Mouse (Mus musculus): Measurements from ENCODE around the gene Dad1. TPM values are rescaled to one million over a fixed set of nuclear protein-coding genes. Genes with fewer than 3 reads are reported as not detected.

Gene Dad1
- polyA plus RNA-seq, 1 experiment from 2014 or later: 300 TPM

DNA sequence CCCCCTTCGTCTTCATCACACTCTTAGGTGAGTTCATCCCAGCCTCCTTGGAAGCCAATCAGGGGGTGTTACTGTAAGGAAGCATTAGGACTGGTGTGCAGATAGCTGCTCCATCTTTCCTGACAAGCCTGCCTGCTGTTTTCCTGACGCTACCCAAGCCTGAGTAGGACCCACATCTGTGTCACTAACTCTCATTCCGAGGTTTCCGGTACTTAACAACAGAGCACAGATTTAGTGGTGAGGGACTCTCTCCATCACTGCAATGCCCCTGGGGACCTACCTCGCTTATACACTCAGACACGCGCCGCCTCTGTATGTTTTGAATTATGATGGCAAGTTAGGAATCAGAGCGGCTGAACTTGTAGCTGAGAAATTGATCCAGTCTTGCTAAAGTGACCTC is 35.2 kb downstream of the Dad1 start:
- DNase-seq (ENCODE audit: low spot score): no peak
- Histone ChIP-seq H3K27ac (ENCODE audit: low read depth, low read length) (no peak overlapping the region), H3K9ac (ENCODE audit: low read depth, low read length) (no peak overlapping the region), H3K27me3 (ENCODE audit: control insufficient read depth, insufficient read depth, low read length) (no peaks in the 10 kb centered on the region), H3K4me1 (replicated peaks; ENCODE audit: control insufficient read depth, insufficient read depth, low read length) (no peaks in the 10 kb centered on the region), H3K4me2 (replicated peaks; ENCODE audit: low read depth, low read length) (no peak overlapping the region), H3K4me3 (ENCODE audit: low read depth, low read length) (no peak overlapping the region), H3K36me3 (ENCODE audit: control insufficient read depth, insufficient read depth, low read length) (no peaks in the 10 kb centered on the region), H3K9me3 (ENCODE audit: control insufficient read depth, low read length) (no peaks in the 10 kb centered on the region)
- no peak for ATAC-seq (ENCODE audit: low FRiP score)
- WGBS: 72% methylated on average over 9 of the region's 9 CpGs

GRCm38 (mm10) chr14:54218233-54218632 is 35.7 kb downstream of the Dad1 start:
- no peak overlapping the region for H3K4me2 ChIP-seq (replicated peaks; ENCODE audit: low read depth, low read length)
- H3K36me3 ChIP-seq (ENCODE audit: control insufficient read depth, insufficient read depth, low read length): no peaks in the 10 kb centered on the region
- 64% methylated on average over 1 of the region's 1 CpGs for WGBS
- no peak overlapping the region for H3K9ac ChIP-seq (ENCODE audit: low read depth, low read length)
- H3K4me3 ChIP-seq (ENCODE audit: low read depth, low read length): no peak overlapping the region
- H3K9me3 ChIP-seq (ENCODE audit: control insufficient read depth, low read length): no peaks in the 10 kb centered on the region
- ATAC-seq (ENCODE audit: low FRiP score): no peak
- H3K4me1 ChIP-seq (replicated peaks; ENCODE audit: control insufficient read depth, insufficient read depth, low read length): no peaks in the 10 kb centered on the region
- no peak for DNase-seq (ENCODE audit: low spot score)
- H3K27ac ChIP-seq (ENCODE audit: low read depth, low read length): no peak overlapping the region
- no peaks in the 10 kb centered on the region for H3K27me3 ChIP-seq (ENCODE audit: control insufficient read depth, insufficient read depth, low read length)

GRCm38 (mm10) chr14:54216126-54216525 is 37.8 kb downstream of the Dad1 start:
- Histone ChIP-seq H3K27me3 (ENCODE audit: control insufficient read depth, insufficient read depth, low read length) (no peaks in the 10 kb centered on the region), H3K4me3 (ENCODE audit: low read depth, low read length) (no peak overlapping the region), H3K36me3 (ENCODE audit: control insufficient read depth, insufficient read depth, low read length) (no peaks in the 10 kb centered on the region), H3K4me2 (replicated peaks; ENCODE audit: low read depth, low read length) (no peak overlapping the region), H3K4me1 (replicated peaks; ENCODE audit: control insufficient read depth, insufficient read depth, low read length) (no peaks in the 10 kb centered on the region), H3K27ac (ENCODE audit: low read depth, low read length) (no peak overlapping the region), H3K9ac (ENCODE audit: low read depth, low read length) (no peak overlapping the region), H3K9me3 (ENCODE audit: control insufficient read depth, low read length) (no peaks in the 10 kb centered on the region)
- ATAC-seq (ENCODE audit: low FRiP score): no peak
- no peak for DNase-seq (ENCODE audit: low spot score)
- WGBS: 87% methylated on average over 7 of the region's 7 CpGs

DNA sequence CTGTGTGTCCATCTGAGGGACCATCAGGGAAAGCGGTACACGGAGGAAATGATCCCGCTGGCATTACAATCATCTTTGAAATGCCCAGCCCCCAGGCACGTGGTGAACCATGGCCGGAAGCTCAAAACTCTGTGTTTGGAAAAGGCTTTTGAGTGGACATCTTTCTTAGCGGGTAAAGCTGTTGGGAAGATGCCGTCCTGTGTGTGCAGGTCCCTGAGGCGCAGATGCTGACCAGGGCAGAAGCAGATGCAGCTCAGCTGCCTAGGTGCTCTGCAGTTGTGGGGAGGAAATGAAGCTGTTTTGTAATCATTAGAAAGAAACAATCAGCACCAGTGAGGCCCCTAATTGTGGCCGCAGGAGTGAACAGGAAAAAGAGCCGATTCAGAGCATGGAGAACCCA is 39.0 kb downstream of the Dad1 start:
- H3K36me3 ChIP-seq (ENCODE audit: control insufficient read depth, insufficient read depth, low read length): no peaks in the 10 kb centered on the region
- H3K9ac ChIP-seq (ENCODE audit: low read depth, low read length): no peak overlapping the region
- no peaks in the 10 kb centered on the region for H3K27me3 ChIP-seq (ENCODE audit: control insufficient read depth, insufficient read depth, low read length)
- H3K4me3 ChIP-seq (ENCODE audit: low read depth, low read length): no peak overlapping the region
- DNase-seq (ENCODE audit: low spot score) (no peak), ATAC-seq (ENCODE audit: low FRiP score) (no peak)
- no peaks in the 10 kb centered on the region for H3K9me3 ChIP-seq (ENCODE audit: control insufficient read depth, low read length)
- no peak overlapping the region for H3K4me2 ChIP-seq (replicated peaks; ENCODE audit: low read depth, low read length)
- H3K4me1 ChIP-seq (replicated peaks; ENCODE audit: control insufficient read depth, insufficient read depth, low read length): no peaks in the 10 kb centered on the region
- WGBS: 79% methylated on average over 10 of the region's 10 CpGs
- no peak overlapping the region for H3K27ac ChIP-seq (ENCODE audit: low read depth, low read length)

- no peak for DNase-seq (ENCODE audit: low spot score)
- Histone ChIP-seq H3K9ac (ENCODE audit: low read depth, low read length) (no peak overlapping the region), H3K4me1 (replicated peaks; ENCODE audit: control insufficient read depth, insufficient read depth, low read length) (no peaks in the 10 kb centered on the region), H3K9me3 (ENCODE audit: control insufficient read depth, low read length) (no peaks in the 10 kb centered on the region), H3K4me3 (ENCODE audit: low read depth, low read length) (no peak overlapping the region), H3K4me2 (replicated peaks; ENCODE audit: low read depth, low read length) (no peak overlapping the region), H3K36me3 (ENCODE audit: control insufficient read depth, insufficient read depth, low read length) (no peaks in the 10 kb centered on the region), H3K27ac (ENCODE audit: low read depth, low read length) (no peak overlapping the region), H3K27me3 (ENCODE audit: control insufficient read depth, insufficient read depth, low read length) (no peaks in the 10 kb centered on the region)
- ATAC-seq (ENCODE audit: low FRiP score): no peak
- 38% methylated on average over 2 of the region's 2 CpGs for WGBS
Observed at GRCm38 (mm10) chr14:54214477-54214876, 39.4 kb downstream of the Dad1 start.

GRCm38 (mm10) chr14:54213734-54214133 is 40.2 kb downstream of the Dad1 start:
- Histone ChIP-seq H3K4me3 (ENCODE audit: low read depth, low read length) (no peak overlapping the region), H3K27ac (ENCODE audit: low read depth, low read length) (no peak overlapping the region), H3K27me3 (ENCODE audit: control insufficient read depth, insufficient read depth, low read length) (no peaks in the 10 kb centered on the region), H3K9me3 (ENCODE audit: control insufficient read depth, low read length) (no peaks in the 10 kb centered on the region), H3K4me1 (replicated peaks; ENCODE audit: control insufficient read depth, insufficient read depth, low read length) (no peaks in the 10 kb centered on the region), H3K9ac (ENCODE audit: low read depth, low read length) (no peak overlapping the region), H3K4me2 (replicated peaks; ENCODE audit: low read depth, low read length) (no peak overlapping the region), H3K36me3 (ENCODE audit: control insufficient read depth, insufficient read depth, low read length) (no peaks in the 10 kb centered on the region)
- ATAC-seq (ENCODE audit: low FRiP score) (no peak), DNase-seq (ENCODE audit: low spot score) (no peak)
- WGBS: 80% methylated on average over 2 of the region's 2 CpGs

- DNase-seq (ENCODE audit: low spot score): no peak
- H3K36me3 ChIP-seq (ENCODE audit: control insufficient read depth, insufficient read depth, low read length): no peaks in the 10 kb centered on the region
- WGBS: 91% methylated on average over 5 of the region's 5 CpGs
- no peak overlapping the region for H3K9ac ChIP-seq (ENCODE audit: low read depth, low read length)
- H3K27ac ChIP-seq (ENCODE audit: low read depth, low read length): no peak overlapping the region
- H3K9me3 ChIP-seq (ENCODE audit: control insufficient read depth, low read length): no peaks in the 10 kb centered on the region
- no peaks in the 10 kb centered on the region for H3K27me3 ChIP-seq (ENCODE audit: control insufficient read depth, insufficient read depth, low read length)
- no peak for ATAC-seq (ENCODE audit: low FRiP score)
- H3K4me2 ChIP-seq (replicated peaks; ENCODE audit: low read depth, low read length): no peak overlapping the region
- H3K4me3 ChIP-seq (ENCODE audit: low read depth, low read length): no peak overlapping the region
- no peaks in the 10 kb centered on the region for H3K4me1 ChIP-seq (replicated peaks; ENCODE audit: control insufficient read depth, insufficient read depth, low read length)
Observed at GRCm38 (mm10) chr14:54211755-54212154, 42.1 kb downstream of the Dad1 start.

DNA sequence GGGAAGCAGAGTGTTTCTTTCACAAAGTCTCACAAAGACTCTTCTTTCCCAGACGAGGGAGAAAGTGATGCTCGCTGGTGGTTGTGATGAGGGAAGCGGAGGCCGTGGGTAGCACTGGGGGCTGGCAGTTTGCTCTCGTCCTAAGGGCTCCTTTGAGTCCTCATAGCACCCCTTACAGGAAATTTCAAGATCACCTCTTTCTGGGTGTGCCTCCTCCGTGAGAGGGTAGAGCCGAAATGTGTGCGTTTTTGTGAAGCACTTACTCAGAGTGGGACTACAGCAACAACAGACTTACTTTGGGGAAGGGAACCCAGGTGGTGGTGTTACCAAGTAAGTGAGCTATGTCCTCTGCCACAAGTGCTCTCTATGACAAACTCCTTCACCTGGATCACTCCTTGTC is 42.7 kb downstream of the Dad1 start:
- Histone ChIP-seq H3K4me1 (replicated peaks; ENCODE audit: control insufficient read depth, insufficient read depth, low read length) (no peaks in the 10 kb centered on the region), H3K27ac (ENCODE audit: low read depth, low read length) (no peak overlapping the region), H3K27me3 (ENCODE audit: control insufficient read depth, insufficient read depth, low read length) (no peaks in the 10 kb centered on the region), H3K4me2 (replicated peaks; ENCODE audit: low read depth, low read length) (no peak overlapping the region), H3K9me3 (ENCODE audit: control insufficient read depth, low read length) (no peaks in the 10 kb centered on the region), H3K36me3 (ENCODE audit: control insufficient read depth, insufficient read depth, low read length) (no peaks in the 10 kb centered on the region), H3K4me3 (ENCODE audit: low read depth, low read length) (no peak overlapping the region), H3K9ac (ENCODE audit: low read depth, low read length) (no peak overlapping the region)
- no peak for ATAC-seq (ENCODE audit: low FRiP score)
- WGBS: 87% methylated on average over 8 of the region's 8 CpGs
- DNase-seq (ENCODE audit: low spot score): no peak

- Histone ChIP-seq H3K9me3 (ENCODE audit: control insufficient read depth, low read length) (no peaks in the 10 kb centered on the region), H3K27me3 (ENCODE audit: control insufficient read depth, insufficient read depth, low read length) (no peaks in the 10 kb centered on the region), H3K36me3 (ENCODE audit: control insufficient read depth, insufficient read depth, low read length) (no peaks in the 10 kb centered on the region), H3K27ac (ENCODE audit: low read depth, low read length) (no peak overlapping the region), H3K4me2 (replicated peaks; ENCODE audit: low read depth, low read length) (no peak overlapping the region), H3K4me3 (ENCODE audit: low read depth, low read length) (no peak overlapping the region), H3K9ac (ENCODE audit: low read depth, low read length) (no peak overlapping the region), H3K4me1 (replicated peaks; ENCODE audit: control insufficient read depth, insufficient read depth, low read length) (no peaks in the 10 kb centered on the region)
- no peak for DNase-seq (ENCODE audit: low spot score)
- no peak for ATAC-seq (ENCODE audit: low FRiP score)
- 89% methylated on average over 2 of the region's 2 CpGs for WGBS
Observed at GRCm38 (mm10) chr14:54210401-54210800, 43.5 kb downstream of the Dad1 start.

Measured in hindbrain, embryonic 11.5 days (tissue).